Mouse (Mus musculus): ENCODE data around the gene Il1rl2. TPM values are rescaled to one million over a fixed set of nuclear protein-coding genes. Genes with fewer than 3 reads are reported as not detected.
A peak's percentile ranks its signal among the peaks of the same experiment; 100 is the strongest.

Il1rl2 gene
- polyA plus RNA-seq, 1 experiment: 0.02 TPM

- H3K36me3 ChIP-seq (replicated peaks; ENCODE audit: low read length): no peaks in the 10 kb centered on the region
- H3K4me1 ChIP-seq: peaks cover 26% of the 10 kb centered on the region
- no peaks in the 10 kb centered on the region for H3K27me3 ChIP-seq (replicated peaks)
Observed at GRCm38 (mm10) chr1:40393214-40393613, 68.8 kb downstream of the Il1rl2 start.

DNA sequence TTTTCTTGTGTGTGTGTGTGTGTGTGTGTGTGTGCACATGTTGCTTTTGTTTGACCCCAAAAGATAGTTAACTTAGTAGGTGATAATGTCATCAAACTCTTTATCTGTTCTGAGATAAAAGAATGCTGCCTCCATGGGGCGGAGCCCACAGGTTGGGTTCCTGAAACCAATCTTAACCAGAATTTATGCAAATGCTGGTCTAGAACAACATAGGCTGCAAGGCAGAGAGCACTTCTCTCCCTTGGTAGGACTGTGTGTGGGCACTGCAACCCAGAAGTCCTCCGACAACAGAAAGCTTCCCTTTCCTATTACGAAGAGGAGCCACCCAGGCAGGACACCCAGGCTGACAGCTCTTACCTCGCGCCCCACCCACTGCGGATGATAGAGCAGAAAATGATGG is 75.2 kb downstream of the Il1rl2 start:
- H3K36me3 ChIP-seq (replicated peaks; ENCODE audit: low read length): no peaks in the 10 kb centered on the region
- H3K9me3 ChIP-seq: no peaks in the 10 kb centered on the region
- peaks cover 18% of the 10 kb centered on the region for H3K4me1 ChIP-seq
- H3K27me3 ChIP-seq (replicated peaks): no peaks in the 10 kb centered on the region
- no peak overlapping the region for H3K4me3 ChIP-seq (replicated peaks)
- no peak for TF ChIP-seq FLI1 (IDR thresholded peaks at IDR 0.05; ENCODE audit: low read length)
- TF ChIP-seq GATA1 (IDR thresholded peaks at IDR 0.05; ENCODE audit: borderline replicate concordance, low read length): no peak

More at GRCm38 (mm10) chr1:40393214-40393613, 68.8 kb downstream of the Il1rl2 start:
- Histone ChIP-seq H3K9me3 (no peaks in the 10 kb centered on the region), H3K4me3 (replicated peaks) (peak overlapping the region; percentile 38)
- no peak for TF ChIP-seq GATA1 (IDR thresholded peaks at IDR 0.05; ENCODE audit: borderline replicate concordance, low read length)
- no peak for TF ChIP-seq FLI1 (IDR thresholded peaks at IDR 0.05; ENCODE audit: low read length)

DNA sequence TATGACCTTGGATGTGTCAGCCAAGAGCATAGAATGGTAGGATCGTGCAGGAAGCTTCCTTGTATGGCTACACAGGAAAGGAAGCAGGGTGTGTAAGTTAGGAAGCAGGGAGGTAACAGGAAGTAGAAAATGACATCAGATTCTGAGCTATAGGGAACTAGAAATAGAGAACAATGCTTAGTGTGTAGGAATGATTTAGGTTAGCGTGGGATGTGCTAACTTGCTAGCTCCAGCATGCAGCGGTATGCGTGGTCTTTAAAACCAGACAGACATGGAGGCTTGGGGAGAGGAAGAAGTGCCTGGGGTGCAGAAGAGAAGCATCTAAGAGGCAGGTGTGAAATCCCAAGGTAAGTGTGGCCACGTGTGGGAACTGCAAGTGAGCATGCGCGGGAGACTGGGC is 80.3 kb downstream of the Il1rl2 start:
- H3K4me3 ChIP-seq (replicated peaks): no peak overlapping the region
- no peaks in the 10 kb centered on the region for H3K36me3 ChIP-seq (replicated peaks; ENCODE audit: low read length)
- TF ChIP-seq FLI1 (IDR thresholded peaks at IDR 0.05; ENCODE audit: low read length): no peak
- TF ChIP-seq GATA1 (IDR thresholded peaks at IDR 0.05; ENCODE audit: borderline replicate concordance, low read length): no peak
- H3K9me3 ChIP-seq: no peaks in the 10 kb centered on the region
- no peaks in the 10 kb centered on the region for H3K27me3 ChIP-seq (replicated peaks)
- H3K4me1 ChIP-seq: peaks cover 21% of the 10 kb centered on the region

DNA sequence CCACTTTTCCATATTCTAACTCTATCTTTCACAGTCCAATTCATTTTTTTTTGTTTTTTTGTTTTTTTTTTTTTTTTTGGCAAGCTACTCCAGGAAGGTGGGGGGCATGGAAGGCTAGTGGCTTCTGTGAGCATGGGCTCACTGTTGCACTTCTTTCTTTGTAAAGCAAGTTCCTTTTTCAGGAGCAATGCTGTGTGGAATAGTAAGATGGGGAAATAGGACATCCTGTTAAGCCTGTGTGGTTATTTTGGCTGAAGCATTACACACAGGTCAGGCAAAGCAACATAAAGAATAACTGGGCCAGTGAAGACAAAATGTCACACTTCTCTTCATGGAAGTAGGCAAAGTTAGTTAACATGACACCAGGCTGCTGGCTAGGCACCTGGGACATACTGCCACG is 85.5 kb downstream of the Il1rl2 start:
- Histone ChIP-seq H3K9me3 (no peaks in the 10 kb centered on the region), H3K27me3 (replicated peaks) (no peaks in the 10 kb centered on the region), H3K36me3 (replicated peaks; ENCODE audit: low read length) (no peaks in the 10 kb centered on the region), H3K4me3 (replicated peaks) (peak overlapping the region; percentile 7), H3K4me1 (peaks cover 26% of the 10 kb centered on the region)
- TF ChIP-seq GATA1 (IDR thresholded peaks at IDR 0.05; ENCODE audit: borderline replicate concordance, low read length) (no peak), FLI1 (IDR thresholded peaks at IDR 0.05; ENCODE audit: low read length) (no peak)

DNA sequence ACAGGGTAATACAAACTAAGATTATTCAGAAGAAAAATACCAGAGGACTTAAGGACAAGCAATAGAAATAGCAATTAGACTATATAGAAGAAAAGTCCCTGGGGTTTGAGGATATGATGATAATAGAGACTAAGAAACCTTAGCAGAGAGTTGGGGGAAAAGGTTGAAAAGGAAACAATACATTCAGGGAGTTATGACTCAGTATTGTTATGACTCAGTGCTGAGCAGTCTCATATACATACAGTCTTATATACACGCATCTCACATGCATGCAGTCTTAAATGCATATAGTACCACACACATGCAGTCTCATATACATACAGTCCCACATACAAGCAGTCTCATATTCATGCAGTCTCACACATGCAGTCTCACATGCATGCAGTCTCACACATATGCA is 88.6 kb downstream of the Il1rl2 start:
- Histone ChIP-seq H3K4me1 (peaks cover 28% of the 10 kb centered on the region), H3K36me3 (replicated peaks; ENCODE audit: low read length) (no peaks in the 10 kb centered on the region), H3K9me3 (no peaks in the 10 kb centered on the region), H3K4me3 (replicated peaks) (peak overlapping the region; percentile 59), H3K27me3 (replicated peaks) (no peaks in the 10 kb centered on the region)
- no peak for TF ChIP-seq GATA1 (IDR thresholded peaks at IDR 0.05; ENCODE audit: borderline replicate concordance, low read length)
- no peak for TF ChIP-seq FLI1 (IDR thresholded peaks at IDR 0.05; ENCODE audit: low read length)

DNA sequence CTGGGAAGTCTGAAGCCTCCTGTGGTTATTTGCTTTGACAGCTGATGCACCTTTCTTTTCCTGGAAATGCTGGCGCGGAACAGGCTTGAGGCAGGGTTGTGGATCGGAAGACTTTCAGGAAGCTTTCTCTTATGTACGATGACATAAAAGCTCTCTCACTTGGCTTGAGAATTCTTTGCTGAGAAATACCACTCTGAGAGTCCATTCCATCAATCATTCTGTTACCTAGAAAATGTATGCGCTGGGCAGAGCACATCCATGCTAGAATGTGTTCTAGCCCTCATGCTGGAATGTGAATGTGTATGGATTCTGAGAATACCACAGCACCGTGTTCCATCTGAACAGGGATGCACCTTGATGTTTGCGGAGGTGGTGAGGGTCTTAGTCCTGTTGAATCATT is 89.9 kb downstream of the Il1rl2 start:
- no peaks in the 10 kb centered on the region for H3K27me3 ChIP-seq (replicated peaks)
- H3K36me3 ChIP-seq (replicated peaks; ENCODE audit: low read length): no peaks in the 10 kb centered on the region
- H3K4me3 ChIP-seq (replicated peaks): no peak overlapping the region
- no peaks in the 10 kb centered on the region for H3K9me3 ChIP-seq
- peaks cover 33% of the 10 kb centered on the region for H3K4me1 ChIP-seq
- TF ChIP-seq FLI1 (IDR thresholded peaks at IDR 0.05; ENCODE audit: low read length): no peak
- no peak for TF ChIP-seq GATA1 (IDR thresholded peaks at IDR 0.05; ENCODE audit: borderline replicate concordance, low read length)

DNA sequence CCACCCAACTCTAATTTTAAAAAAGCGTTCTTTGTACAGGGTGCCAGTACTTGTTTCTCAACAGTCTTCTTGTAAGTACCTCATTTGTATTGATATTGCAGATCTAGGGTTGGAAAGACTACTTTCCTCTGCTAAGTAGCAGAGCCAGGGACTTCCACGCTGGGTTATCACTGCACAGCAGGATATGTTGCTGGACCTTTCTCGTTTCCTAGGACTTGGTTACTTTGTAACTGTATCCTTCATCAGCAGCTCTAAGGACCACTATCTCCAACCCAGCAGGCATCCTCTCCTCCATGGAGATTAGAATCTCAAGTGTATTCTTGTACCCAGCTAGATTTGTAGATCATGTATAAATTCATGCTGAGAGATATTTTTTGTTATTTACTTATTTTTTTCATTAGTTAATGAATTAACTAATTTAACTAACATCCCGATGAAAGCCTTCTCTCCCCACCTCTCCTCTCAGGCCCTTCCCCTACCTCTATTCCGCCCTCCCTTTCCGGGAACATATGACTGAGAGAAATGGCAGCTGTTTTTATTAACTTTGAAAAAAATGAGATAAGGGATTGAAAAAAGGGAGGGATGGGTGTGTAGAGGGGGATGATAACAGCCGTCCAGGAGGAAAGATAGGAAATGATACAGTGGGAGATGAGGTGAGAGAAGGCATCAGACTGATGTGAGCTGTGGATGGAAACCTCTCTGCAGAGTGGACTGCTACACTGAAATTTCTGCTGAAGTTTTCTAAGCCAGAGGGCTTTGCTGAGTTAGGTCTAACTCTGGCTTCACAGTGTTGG is 90.7 kb downstream of the Il1rl2 start:
- Histone ChIP-seq H3K27me3 (replicated peaks) (no peaks in the 10 kb centered on the region), H3K9me3 (no peaks in the 10 kb centered on the region), H3K4me3 (replicated peaks) (no peak overlapping the region), H3K4me1 (peaks cover 30% of the 10 kb centered on the region), H3K36me3 (replicated peaks; ENCODE audit: low read length) (no peaks in the 10 kb centered on the region)
- TF ChIP-seq FLI1 (IDR thresholded peaks at IDR 0.05; ENCODE audit: low read length) (no peak), GATA1 (IDR thresholded peaks at IDR 0.05; ENCODE audit: borderline replicate concordance, low read length) (no peak)

DNA sequence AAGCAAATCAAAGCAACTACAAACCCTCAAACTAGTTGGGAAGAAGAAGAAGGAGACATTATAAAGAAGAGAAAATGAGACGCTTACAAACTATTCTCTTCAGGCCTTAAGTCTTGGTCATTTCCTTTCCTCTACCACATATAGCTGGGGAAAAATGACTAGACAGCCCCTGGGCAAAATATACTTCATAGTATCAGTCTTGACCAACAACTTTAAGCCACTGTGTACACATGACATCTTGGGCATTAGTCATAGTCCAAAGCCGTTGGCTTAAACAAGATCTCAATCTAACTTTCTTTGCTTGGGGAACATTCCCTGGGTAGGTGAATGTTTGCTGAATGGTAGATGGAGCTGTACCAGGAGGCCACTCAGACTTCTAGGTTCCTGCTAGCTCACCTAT is 92.6 kb downstream of the Il1rl2 start:
- Histone ChIP-seq H3K4me1 (peaks cover 28% of the 10 kb centered on the region), H3K9me3 (no peaks in the 10 kb centered on the region)
- TF ChIP-seq GATA1 (IDR thresholded peaks at IDR 0.05; ENCODE audit: borderline replicate concordance, low read length) (no peak), FLI1 (IDR thresholded peaks at IDR 0.05; ENCODE audit: low read length) (no peak)

More for the DNA sequence above, 92.6 kb downstream of the Il1rl2 start:
- Histone ChIP-seq H3K27me3 (replicated peaks) (no peaks in the 10 kb centered on the region), H3K36me3 (replicated peaks; ENCODE audit: low read length) (no peaks in the 10 kb centered on the region), H3K4me3 (replicated peaks) (no peak overlapping the region)

Other genes with a start within 250 kb of the Il1rl2 start
- 0.07 TPM in 1 of 2 replicates, not detected in the other for gene Il1r1, start 99.5 kb upstream of the Il1rl2 start, polyA plus RNA-seq (2012; ENCODE audit: insufficient read depth, low replicate concordance)
- gene Il1rl1, start 105.0 kb downstream of the Il1rl2 start, polyA plus RNA-seq (2012; ENCODE audit: insufficient read depth, low replicate concordance): 0.48 TPM in 1 of 2 replicates, not detected in the other
- gene Il18r1, start 140.9 kb downstream of the Il1rl2 start, polyA plus RNA-seq (2012; ENCODE audit: insufficient read depth, low replicate concordance): not detected in 2 replicates
- 0.22 TPM in 1 of 2 replicates, not detected in the other for gene Il18rap, start 190.8 kb downstream of the Il1rl2 start, polyA plus RNA-seq (2012; ENCODE audit: insufficient read depth, low replicate concordance)